In the genomic region with DNA sequence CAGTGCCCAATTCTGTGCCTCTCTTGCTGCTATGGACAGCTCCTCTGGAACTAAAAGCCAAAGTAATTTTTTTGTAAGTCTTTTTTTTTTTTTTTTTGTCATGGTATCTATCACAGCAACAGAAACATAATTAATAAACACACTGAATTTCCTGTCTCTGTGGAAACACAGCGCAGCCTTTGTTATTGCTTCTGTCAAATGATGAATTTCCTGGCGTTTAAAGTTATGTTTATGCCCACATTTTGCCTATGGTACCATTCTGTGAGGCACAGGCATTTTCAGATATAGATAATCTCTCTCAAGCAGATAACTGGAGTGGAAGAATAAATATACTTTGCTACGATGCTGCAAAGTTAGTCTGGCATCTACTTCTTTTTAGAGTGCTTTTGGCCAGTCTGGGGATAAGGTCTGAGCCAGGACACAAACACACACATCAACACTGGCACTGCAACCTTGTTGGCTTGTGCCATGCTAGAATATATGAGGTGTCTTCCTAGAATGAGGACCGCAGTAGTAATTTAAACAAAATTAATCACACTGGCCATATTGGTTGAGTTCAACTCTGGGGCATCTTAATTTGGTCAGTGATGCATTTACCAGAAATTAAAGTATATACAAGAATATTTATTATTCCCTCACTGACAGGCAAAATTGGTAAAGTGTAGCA, we compare ENCODE assay signal across 28 mouse cellular contexts.
DNase-seq lines count a peak whose midpoint lies in the region; ATAC-seq and TF ChIP-seq lines count a peak whose summit lies in the region.
"Had no signal": no experiment of that assay in that cellular context is flagged by ENCODE, and none has a peak within 500 bp of the region (broad histone marks: within the 10 kb centered on the region; RNA-seq: fewer than 3 reads in every experiment).

No protein-coding gene starts in this region.

- H3K9ac ChIP-seq in heart, postnatal 0 days (replicated peaks; ENCODE audit: low read depth, low read length): no peak overlapping the region
- no peak overlapping the region for H3K9ac ChIP-seq in lung, embryonic 14.5 days
- no peak overlapping the region for H3K9ac ChIP-seq in lung, postnatal 0 days (replicated peaks; ENCODE audit: low read depth)
- no peak overlapping the region for H3K9ac ChIP-seq in midbrain, embryonic 11.5 days (ENCODE audit: low read length)
- H3K9ac ChIP-seq: embryonic facial prominence, embryonic 13.5 days; forebrain, embryonic 12.5 days; forebrain, embryonic 15.5 days; heart, embryonic 12.5 days; heart, embryonic 15.5 days; hindbrain, embryonic 14.5 days had no signal

- no peaks in the 10 kb centered on the region; the same call in 1 of the 2 replicates for H3K9me3 ChIP-seq in heart, postnatal 0 days (replicated peaks; ENCODE audit: control insufficient read depth, low read length)
- no peaks in the 10 kb centered on the region for H3K9me3 ChIP-seq in lung, embryonic 14.5 days (ENCODE audit: low read depth, low read length)
- H3K9me3 ChIP-seq in lung, postnatal 0 days (ENCODE audit: low read length): no peaks in the 10 kb centered on the region
- H3K9me3 ChIP-seq in midbrain, embryonic 11.5 days (ENCODE audit: control insufficient read depth, low read length): no peaks in the 10 kb centered on the region
- H3K9me3 ChIP-seq: embryonic facial prominence, embryonic 10.5 days; embryonic facial prominence, embryonic 13.5 days; forebrain, embryonic 12.5 days; forebrain, embryonic 15.5 days; heart, embryonic 12.5 days; heart, embryonic 15.5 days had no signal

- no peak overlapping the region for H3K4me2 ChIP-seq in heart, postnatal 0 days (ENCODE audit: low read depth, low read length)
- H3K4me2 ChIP-seq in lung, embryonic 14.5 days: no peak overlapping the region
- H3K4me2 ChIP-seq in lung, postnatal 0 days (replicated peaks; ENCODE audit: low read depth, low read length): no peak overlapping the region
- no peak overlapping the region for H3K4me2 ChIP-seq in midbrain, embryonic 11.5 days
- H3K4me2 ChIP-seq: embryonic facial prominence, embryonic 13.5 days; forebrain, embryonic 12.5 days; forebrain, embryonic 15.5 days; heart, embryonic 12.5 days; heart, embryonic 15.5 days; hindbrain, embryonic 14.5 days had no signal

- DNase-seq in heart, postnatal 0 days (ENCODE audit: low spot score): no peak
- no peak for DNase-seq in heart, adult 8-10 months (ENCODE audit: low spot score)
- peak; percentile 51 for DNase-seq in lung, embryonic 14.5 days
- DNase-seq in lung, postnatal 14 days: no peak
- DNase-seq in lung, postnatal 0 days (ENCODE audit: low spot score): peak; percentile 51
- DNase-seq in lung, postnatal 36 days: peak; percentile 15
- DNase-seq in midbrain, embryonic 11.5 days (ENCODE audit: low spot score, missing footprints): no peak
- DNase-seq: adrenal gland, adult 8-10 months; adrenal gland, postnatal 25 days; cerebellum, adult 11-12 months; cerebellum, adult 8-10 months; cerebellum, postnatal 10 days; cerebellum, postnatal 36 days; embryo, embryonic 11 days; gastrocnemius, adult 2 months; gastrocnemius, postnatal 14 days; heart, adult 11 months; heart, postnatal 14 days; heart, postnatal 4 days had no signal

- H3K27me3 ChIP-seq in heart, postnatal 0 days (ENCODE audit: control insufficient read depth, insufficient read depth, low read length): no peaks in the 10 kb centered on the region
- H3K27me3 ChIP-seq in lung, embryonic 14.5 days (ENCODE audit: insufficient read depth, low read length): no peaks in the 10 kb centered on the region
- H3K27me3 ChIP-seq in lung, postnatal 0 days (replicated peaks; ENCODE audit: insufficient read depth, low read length): no peaks in the 10 kb centered on the region
- H3K27me3 ChIP-seq in midbrain, embryonic 11.5 days (ENCODE audit: control insufficient read depth, insufficient read depth, low read length): no peaks in the 10 kb centered on the region
- H3K27me3 ChIP-seq: embryonic facial prominence, embryonic 13.5 days; forebrain, embryonic 12.5 days; forebrain, embryonic 15.5 days; heart, embryonic 12.5 days; heart, embryonic 15.5 days had no signal

- ATAC-seq in heart, postnatal 0 days (ENCODE audit: insufficient read depth, low read depth): no peak
- no peak for ATAC-seq in lung, embryonic 14.5 days (ENCODE audit: insufficient read depth)
- peak; percentile 72 for ATAC-seq in lung, postnatal 0 days
- ATAC-seq in midbrain, embryonic 11.5 days (ENCODE audit: low FRiP score): no peak
- ATAC-seq: activated CD4-positive, CD25-positive, alpha-beta regulatory T cell, adult 4 months; forebrain, embryonic 15.5 days had no signal

- no peak overlapping the region for H3K4me3 ChIP-seq in heart, postnatal 0 days (ENCODE audit: low read depth, low read length)
- H3K4me3 ChIP-seq in lung, embryonic 14.5 days (ENCODE audit: low read depth, low read length): no peak overlapping the region
- no peak overlapping the region for H3K4me3 ChIP-seq in lung, postnatal 0 days (ENCODE audit: low read depth, low read length)
- H3K4me3 ChIP-seq in midbrain, embryonic 11.5 days (ENCODE audit: low read depth, low read length): no peak overlapping the region
- H3K4me3 ChIP-seq: embryonic facial prominence, embryonic 10.5 days; embryonic facial prominence, embryonic 13.5 days; erythroblast, embryonic 14.5 days; forebrain, embryonic 12.5 days; forebrain, embryonic 15.5 days; gastrocnemius, adult 2 months; heart, embryonic 12.5 days; heart, embryonic 15.5 days had no signal

- no peak for TF ChIP-seq EP300 in heart, postnatal 0 days (IDR thresholded peaks at IDR 0.05; ENCODE audit: low read depth)
- TF ChIP-seq EP300 in lung, postnatal 0 days (IDR thresholded peaks at IDR 0.05): peak; percentile 70

- no peaks in the 10 kb centered on the region for H3K36me3 ChIP-seq in heart, postnatal 0 days (replicated peaks; ENCODE audit: control insufficient read depth, insufficient read depth, low read length)
- no peaks in the 10 kb centered on the region for H3K36me3 ChIP-seq in lung, embryonic 14.5 days (ENCODE audit: insufficient read depth)
- no peaks in the 10 kb centered on the region for H3K36me3 ChIP-seq in lung, postnatal 0 days (ENCODE audit: insufficient read depth, low read length)
- no peaks in the 10 kb centered on the region for H3K36me3 ChIP-seq in midbrain, embryonic 11.5 days (ENCODE audit: control insufficient read depth, insufficient read depth, low read length)
- H3K36me3 ChIP-seq: embryonic facial prominence, embryonic 10.5 days; embryonic facial prominence, embryonic 13.5 days; forebrain, embryonic 12.5 days; forebrain, embryonic 15.5 days; heart, embryonic 12.5 days; heart, embryonic 15.5 days had no signal

- no peak for TF ChIP-seq CTCF in heart, postnatal 0 days (IDR thresholded peaks at IDR 0.05; ENCODE audit: low read depth)
- no peak for TF ChIP-seq CTCF in lung, embryonic 14.5 days (IDR thresholded peaks at IDR 0.05; ENCODE audit: low read depth)
- no peak for TF ChIP-seq CTCF in lung, postnatal 0 days (IDR thresholded peaks at IDR 0.05)

- 52% methylated on average over 4 of the region's 4 CpGs for WGBS in heart, postnatal 0 days
- 25% methylated on average over 4 of the region's 4 CpGs for WGBS in lung, embryonic 14.5 days
- 30% methylated on average over 4 of the region's 4 CpGs for WGBS in lung, postnatal 0 days
- 83% methylated on average over 4 of the region's 4 CpGs for WGBS in midbrain, embryonic 11.5 days

- H3K27ac ChIP-seq in heart, postnatal 0 days (ENCODE audit: low read depth): peak overlapping the region; percentile 34
- no peak overlapping the region for H3K27ac ChIP-seq in lung, embryonic 14.5 days (ENCODE audit: low read depth)
- H3K27ac ChIP-seq in lung, postnatal 0 days (ENCODE audit: low read length): peak overlapping the region; percentile 33; the same call in 1 of the 2 replicates
- no peak overlapping the region for H3K27ac ChIP-seq in midbrain, embryonic 11.5 days (ENCODE audit: low read depth, low read length)
- H3K27ac ChIP-seq: embryonic facial prominence, embryonic 10.5 days; embryonic facial prominence, embryonic 13.5 days; forebrain, embryonic 12.5 days; forebrain, embryonic 15.5 days; gastrocnemius, adult 2 months; heart, embryonic 15.5 days; hindbrain, embryonic 14.5 days had no signal

- H3K4me1 ChIP-seq in heart, postnatal 0 days (ENCODE audit: control insufficient read depth, insufficient read depth): no peaks in the 10 kb centered on the region
- H3K4me1 ChIP-seq in lung, embryonic 14.5 days (ENCODE audit: insufficient read depth): no peaks in the 10 kb centered on the region
- no peaks in the 10 kb centered on the region for H3K4me1 ChIP-seq in lung, postnatal 0 days (ENCODE audit: insufficient read depth, low read depth, low read length)
- no peaks in the 10 kb centered on the region for H3K4me1 ChIP-seq in midbrain, embryonic 11.5 days (ENCODE audit: control insufficient read depth, insufficient read depth, low read length)
- H3K4me1 ChIP-seq: embryonic facial prominence, embryonic 10.5 days; embryonic facial prominence, embryonic 13.5 days; forebrain, embryonic 12.5 days; forebrain, embryonic 15.5 days; heart, embryonic 12.5 days; heart, embryonic 15.5 days had no signal

Comparison
In these comparisons a context has a peak if more than half of its experiments do, and no peak if none do; other contexts are left out.
1. DNase-seq: peak in lung, embryonic 14.5 days (single experiment), lung, postnatal 0 days (single experiment) and lung, postnatal 36 days (single experiment); none in heart, postnatal 0 days (single experiment), heart, adult 8-10 months (single experiment), lung, postnatal 14 days (single experiment) and midbrain, embryonic 11.5 days (single experiment).
2. H3K27ac ChIP-seq: peak in heart, postnatal 0 days (single experiment) and lung, postnatal 0 days (single experiment); none in lung, embryonic 14.5 days (single experiment) and midbrain, embryonic 11.5 days (single experiment).